Mouse (Mus musculus): ENCODE data around the gene Ptpa. TPM values are rescaled to one million over a fixed set of nuclear protein-coding genes. Genes with fewer than 3 reads are reported as not detected.

Ptpa gene
- polyA plus RNA-seq, 1 experiment from 2014 or later: 62.8 TPM

- H3K27me3 ChIP-seq (ENCODE audit: control insufficient read depth, insufficient read depth, low read length): no peaks in the 10 kb centered on the region
- no peaks in the 10 kb centered on the region; the same call in 1 of the 2 replicates for H3K36me3 ChIP-seq (ENCODE audit: control insufficient read depth, insufficient read depth, low read length)
- H3K4me3 ChIP-seq (ENCODE audit: low read depth, low read length): no peak overlapping the region
- H3K27ac ChIP-seq (ENCODE audit: low read depth, low read length): peak overlapping the region; percentile 19
- WGBS: 72% methylated on average over 5 of the region's 5 CpGs
- peaks cover 25% of the 10 kb centered on the region for H3K4me1 ChIP-seq (replicated peaks; ENCODE audit: control insufficient read depth, insufficient read depth, low read length)
- no peak for ATAC-seq (ENCODE audit: low FRiP score)
- DNase-seq (ENCODE audit: low spot score): no peak
- H3K9ac ChIP-seq (ENCODE audit: low read depth, low read length): no peak overlapping the region
- H3K4me2 ChIP-seq (replicated peaks; ENCODE audit: low read depth, low read length): no peak overlapping the region
- no peaks in the 10 kb centered on the region for H3K9me3 ChIP-seq (ENCODE audit: control insufficient read depth, low read length)
Measured at GRCm38 (mm10) chr2:30444006-30444405, 28.2 kb downstream of the Ptpa start.

- Histone ChIP-seq H3K27me3 (ENCODE audit: control insufficient read depth, insufficient read depth, low read length) (no peaks in the 10 kb centered on the region), H3K9me3 (ENCODE audit: control insufficient read depth, low read length) (no peaks in the 10 kb centered on the region), H3K4me3 (ENCODE audit: low read depth, low read length) (no peak overlapping the region), H3K9ac (ENCODE audit: low read depth, low read length) (no peak overlapping the region), H3K27ac (ENCODE audit: low read depth, low read length) (peak overlapping the region; percentile 64), H3K36me3 (ENCODE audit: control insufficient read depth, insufficient read depth, low read length) (no peaks in the 10 kb centered on the region), H3K4me2 (replicated peaks; ENCODE audit: low read depth, low read length) (no peak overlapping the region), H3K4me1 (replicated peaks; ENCODE audit: control insufficient read depth, insufficient read depth, low read length) (peaks cover 25% of the 10 kb centered on the region)
- DNase-seq (ENCODE audit: low spot score) (no peak), ATAC-seq (ENCODE audit: low FRiP score) (no peak)
Measured at GRCm38 (mm10) chr2:30444450-30444849, 28.6 kb downstream of the Ptpa start.

GRCm38 (mm10) chr2:30445312-30445711 is 29.5 kb downstream of the Ptpa start:
- WGBS: 10% methylated on average over 2 of the region's 2 CpGs
- DNase-seq (ENCODE audit: low spot score): peak; percentile 54
- H3K9ac ChIP-seq (ENCODE audit: low read depth, low read length): peak overlapping the region; percentile 44; the same call in 1 of the 2 replicates
- H3K4me2 ChIP-seq (replicated peaks; ENCODE audit: low read depth, low read length): no peak overlapping the region
- ATAC-seq (ENCODE audit: low FRiP score): 0 out of 2 replicates have a peak, but pooled peaks have one; percentile 11
- no peaks in the 10 kb centered on the region for H3K27me3 ChIP-seq (ENCODE audit: control insufficient read depth, insufficient read depth, low read length)
- H3K4me1 ChIP-seq (replicated peaks; ENCODE audit: control insufficient read depth, insufficient read depth, low read length): peaks cover 25% of the 10 kb centered on the region
- peaks cover 5% of the 10 kb centered on the region; the same call in 1 of the 2 replicates for H3K9me3 ChIP-seq (ENCODE audit: control insufficient read depth, low read length)
- peak overlapping the region; percentile 64 for H3K27ac ChIP-seq (ENCODE audit: low read depth, low read length)
- H3K36me3 ChIP-seq (ENCODE audit: control insufficient read depth, insufficient read depth, low read length): peaks cover 4% of the 10 kb centered on the region; the same call in 1 of the 2 replicates
- no peak overlapping the region for H3K4me3 ChIP-seq (ENCODE audit: low read depth, low read length)

GRCm38 (mm10) chr2:30446891-30447826 is 31.3 kb downstream of the Ptpa start:
- DNase-seq (ENCODE audit: low spot score): no peak
- 86% methylated on average over 10 of the region's 10 CpGs for WGBS
- H3K4me1 ChIP-seq (replicated peaks; ENCODE audit: control insufficient read depth, insufficient read depth, low read length): peaks cover 15% of the 10 kb centered on the region
- H3K9me3 ChIP-seq (ENCODE audit: control insufficient read depth, low read length): peaks cover 5% of the 10 kb centered on the region; the same call in 1 of the 2 replicates
- H3K36me3 ChIP-seq (ENCODE audit: control insufficient read depth, insufficient read depth, low read length): peaks cover 4% of the 10 kb centered on the region; the same call in 1 of the 2 replicates
- no peak overlapping the region for H3K4me3 ChIP-seq (ENCODE audit: low read depth, low read length)
- ATAC-seq (ENCODE audit: low FRiP score): no peak
- no peak overlapping the region for H3K27ac ChIP-seq (ENCODE audit: low read depth, low read length)
- no peaks in the 10 kb centered on the region for H3K27me3 ChIP-seq (ENCODE audit: control insufficient read depth, insufficient read depth, low read length)
- H3K4me2 ChIP-seq (replicated peaks; ENCODE audit: low read depth, low read length): no peak overlapping the region
- no peak overlapping the region for H3K9ac ChIP-seq (ENCODE audit: low read depth, low read length)

- no peak for DNase-seq (ENCODE audit: low spot score)
- Histone ChIP-seq H3K4me1 (replicated peaks; ENCODE audit: control insufficient read depth, insufficient read depth, low read length) (peaks cover 12% of the 10 kb centered on the region), H3K4me3 (ENCODE audit: low read depth, low read length) (no peak overlapping the region), H3K27ac (ENCODE audit: low read depth, low read length) (no peak overlapping the region), H3K4me2 (replicated peaks; ENCODE audit: low read depth, low read length) (no peak overlapping the region), H3K27me3 (ENCODE audit: control insufficient read depth, insufficient read depth, low read length) (no peaks in the 10 kb centered on the region), H3K9ac (ENCODE audit: low read depth, low read length) (no peak overlapping the region), H3K9me3 (ENCODE audit: control insufficient read depth, low read length) (peaks cover 5% of the 10 kb centered on the region; the same call in 1 of the 2 replicates), H3K36me3 (ENCODE audit: control insufficient read depth, insufficient read depth, low read length) (peaks cover 4% of the 10 kb centered on the region; the same call in 1 of the 2 replicates)
- ATAC-seq (ENCODE audit: low FRiP score): no peak
- 90% methylated on average over 7 of the region's 7 CpGs for WGBS
Measured at GRCm38 (mm10) chr2:30448371-30448770, 32.5 kb downstream of the Ptpa start.

GRCm38 (mm10) chr2:30450530-30450929 is 34.7 kb downstream of the Ptpa start:
- no peak overlapping the region for H3K4me3 ChIP-seq (ENCODE audit: low read depth, low read length)
- DNase-seq (ENCODE audit: low spot score) (no peak), ATAC-seq (ENCODE audit: low FRiP score) (no peak)
- no peak overlapping the region for H3K4me2 ChIP-seq (replicated peaks; ENCODE audit: low read depth, low read length)
- H3K27ac ChIP-seq (ENCODE audit: low read depth, low read length): no peak overlapping the region
- H3K4me1 ChIP-seq (replicated peaks; ENCODE audit: control insufficient read depth, insufficient read depth, low read length): peaks cover 2% of the 10 kb centered on the region
- H3K36me3 ChIP-seq (ENCODE audit: control insufficient read depth, insufficient read depth, low read length): peaks cover 4% of the 10 kb centered on the region; the same call in 1 of the 2 replicates
- WGBS: 53% methylated on average over 1 of the region's 1 CpGs
- H3K27me3 ChIP-seq (ENCODE audit: control insufficient read depth, insufficient read depth, low read length): no peaks in the 10 kb centered on the region
- no peak overlapping the region for H3K9ac ChIP-seq (ENCODE audit: low read depth, low read length)
- H3K9me3 ChIP-seq (ENCODE audit: control insufficient read depth, low read length): peaks cover 5% of the 10 kb centered on the region; the same call in 1 of the 2 replicates

- 93% methylated on average over 3 of the region's 3 CpGs for WGBS
- Histone ChIP-seq H3K27me3 (ENCODE audit: control insufficient read depth, insufficient read depth, low read length) (no peaks in the 10 kb centered on the region), H3K4me2 (replicated peaks; ENCODE audit: low read depth, low read length) (no peak overlapping the region), H3K4me1 (replicated peaks; ENCODE audit: control insufficient read depth, insufficient read depth, low read length) (0 out of 2 replicates have a peak, but pooled peaks cover 1% of the 10 kb centered on the region), H3K36me3 (ENCODE audit: control insufficient read depth, insufficient read depth, low read length) (peaks cover 4% of the 10 kb centered on the region; the same call in 1 of the 2 replicates), H3K9ac (ENCODE audit: low read depth, low read length) (no peak overlapping the region), H3K4me3 (ENCODE audit: low read depth, low read length) (no peak overlapping the region), H3K27ac (ENCODE audit: low read depth, low read length) (no peak overlapping the region), H3K9me3 (ENCODE audit: control insufficient read depth, low read length) (peaks cover 5% of the 10 kb centered on the region; the same call in 1 of the 2 replicates)
- no peak for ATAC-seq (ENCODE audit: low FRiP score)
- no peak for DNase-seq (ENCODE audit: low spot score)
Measured at GRCm38 (mm10) chr2:30451525-30451924, 35.7 kb downstream of the Ptpa start.

- Histone ChIP-seq H3K27ac (ENCODE audit: low read depth, low read length) (no peak overlapping the region; the same call in 1 of the 2 replicates), H3K27me3 (ENCODE audit: control insufficient read depth, insufficient read depth, low read length) (no peaks in the 10 kb centered on the region), H3K9me3 (ENCODE audit: control insufficient read depth, low read length) (peaks cover 5% of the 10 kb centered on the region; the same call in 1 of the 2 replicates), H3K4me3 (ENCODE audit: low read depth, low read length) (no peak overlapping the region), H3K4me1 (replicated peaks; ENCODE audit: control insufficient read depth, insufficient read depth, low read length) (0 out of 2 replicates have a peak, but pooled peaks cover 3% of the 10 kb centered on the region), H3K4me2 (replicated peaks; ENCODE audit: low read depth, low read length) (no peak overlapping the region), H3K9ac (ENCODE audit: low read depth, low read length) (no peak overlapping the region), H3K36me3 (ENCODE audit: control insufficient read depth, insufficient read depth, low read length) (peaks cover 4% of the 10 kb centered on the region; the same call in 1 of the 2 replicates)
- WGBS: 88% methylated on average over 3 of the region's 3 CpGs
- DNase-seq (ENCODE audit: low spot score): no peak
- ATAC-seq (ENCODE audit: low FRiP score): no peak
Measured at GRCm38 (mm10) chr2:30453570-30453969, 37.7 kb downstream of the Ptpa start.

All from hindbrain, embryonic 11.5 days (tissue).